Mouse (Mus musculus) MEL (cell line): ENCODE measurements at regions not wholly inside any gene's neighbourhood (a gene's known extent, or its start where the extent isn't known, plus 50 kb on each side); places are given as distances from the start of the nearest gene placed in this dataset.

Experiments used
- DNase-seq: peaks from one replicate; pipeline ENCODE4 v3.0.0; 2011; ENCODE audit warnings: low read depth, low spot score
- H3K27ac ChIP-seq: 2 replicates; pipeline ENCODE4 v1.5.1; 2012; ENCODE audit warnings: low read depth, mild to moderate bottlenecking, control low read depth, low read length, moderate library complexity; ENCODE audit not compliant: control insufficient read depth
- H3K27me3 ChIP-seq, 2 experiments: fragments of 150-350 bp in 1 of 2; sonication (generic) in 1 of 2; 2 replicates each; pipeline ENCODE4 v1.6.1; 2012; ENCODE audit warnings: low read length in 2 of 2, mild to moderate bottlenecking in 2 of 2, improper control_type of control experiment in 1 of 2, moderate library complexity in 1 of 2; ENCODE audit not compliant: insufficient read depth in 2 of 2, control insufficient read depth in 1 of 2
- H3K36me3 ChIP-seq, 2 experiments: 2 replicates each; pipeline ENCODE4 v1.6.1; 2012 to 2014; ENCODE audit warnings: low read length in 2 of 2, improper control_type of control experiment in 1 of 2, inconsistent platforms in 1 of 2, mild to moderate bottlenecking in 1 of 2; ENCODE audit not compliant: insufficient read depth in 2 of 2, control insufficient read depth in 1 of 2
- H3K4me1 ChIP-seq, 2 experiments: fragments of 150-350 bp in 1 of 2; sonication (generic) in 1 of 2; 2 replicates each; pipeline ENCODE4 v1.6.1; 2012; ENCODE audit warnings: low read length in 2 of 2, improper control_type of control experiment in 1 of 2, mild to moderate bottlenecking in 1 of 2; ENCODE audit not compliant: insufficient read depth in 2 of 2, control insufficient read depth in 1 of 2
- H3K4me3 ChIP-seq, 2 experiments: fragments of 150-350 bp in 1 of 2; sonication (generic) in 1 of 2; 2 replicates each; pipeline ENCODE4 v1.5.1; 2012; ENCODE audit warnings: low read depth in 2 of 2, low read length in 2 of 2, mild to moderate bottlenecking in 2 of 2, moderate library complexity in 2 of 2, control low read depth in 1 of 2, improper control_type of control experiment in 1 of 2; ENCODE audit not compliant: control insufficient read depth in 1 of 2, insufficient read depth in 1 of 2
- H3K79me2 ChIP-seq: 2 replicates; pipeline ENCODE4 v1.6.1; 2012; ENCODE audit warnings: mild to moderate bottlenecking, low read length, moderate library complexity; ENCODE audit not compliant: control insufficient read depth, poor library complexity, insufficient read depth
- H3K9ac ChIP-seq: 2 replicates; pipeline ENCODE4 v1.6.1; 2012; ENCODE audit warnings: low read depth, mild to moderate bottlenecking, control low read depth, low read length, moderate library complexity; ENCODE audit not compliant: control insufficient read depth, poor library complexity, severe bottlenecking
- H3K9me3 ChIP-seq: fragments of 150-350 bp; sonication (generic); replicated peaks from 2 replicates; pipeline ENCODE4 v1.6.1; 2012; ENCODE audit warnings: mild to moderate bottlenecking, low read length, improper control_type of control experiment, moderate library complexity; ENCODE audit not compliant: insufficient read depth
- CHD1 ChIP-seq: IDR thresholded peaks from 2 replicates; pipeline ENCODE4 v1.6.1; 2012; ENCODE audit warnings: low read depth, mild to moderate bottlenecking, inconsistent platforms, low read length, improper control_type of control experiment
- CHD2 ChIP-seq: IDR thresholded peaks from 2 replicates; pipeline ENCODE4 v1.6.1; 2011; ENCODE audit warnings: low read length, improper control_type of control experiment
- CTCF ChIP-seq, 3 experiments: IDR thresholded peaks in 2 of 3; conservative IDR thresholded peaks in 1 of 3; 2 replicates each; pipeline ENCODE4 v1.5.1; 2011 to 2012; ENCODE audit warnings: low read length in 3 of 3, low read depth in 2 of 3, mild to moderate bottlenecking in 2 of 3, improper control_type of control experiment in 1 of 3, inconsistent platforms in 1 of 3, mixed read lengths in 1 of 3, moderate library complexity in 1 of 3; ENCODE audit not compliant: control insufficient read depth in 1 of 3, insufficient read depth in 1 of 3, poor library complexity in 1 of 3, severe bottlenecking in 1 of 3
- E2F4 ChIP-seq: IDR thresholded peaks from 2 replicates; pipeline ENCODE4 v1.6.1; 2011; ENCODE audit warnings: low read depth, low read length, improper control_type of control experiment, borderline replicate concordance
- GABPA ChIP-seq: IDR thresholded peaks from 2 replicates; pipeline ENCODE4 v1.6.1; 2012; ENCODE audit warnings: low read depth, mild to moderate bottlenecking, inconsistent platforms, low read length, improper control_type of control experiment, moderate library complexity
- GATA1 ChIP-seq: IDR thresholded peaks from 2 replicates; pipeline ENCODE4 v1.6.1; 2011; ENCODE audit warnings: low read depth, low read length, improper control_type of control experiment
- HCFC1 ChIP-seq: IDR thresholded peaks from 2 replicates; pipeline ENCODE4 v1.6.1; 2012; ENCODE audit warnings: low read depth, mild to moderate bottlenecking, inconsistent platforms, low read length, improper control_type of control experiment, moderate library complexity
- KAT2A ChIP-seq: conservative IDR thresholded peaks from 2 replicates; pipeline ENCODE4 v1.6.1; 2012; ENCODE audit warnings: low read depth, low read length, improper control_type of control experiment, inconsistent platforms
- MAX ChIP-seq: IDR thresholded peaks from 2 replicates; pipeline ENCODE4 v1.6.1; 2011; ENCODE audit warnings: low read length, improper control_type of control experiment
- MAZ ChIP-seq: IDR thresholded peaks from 2 replicates; pipeline ENCODE4 v1.6.1; 2012; ENCODE audit warnings: low read depth, mild to moderate bottlenecking, inconsistent platforms, low read length, improper control_type of control experiment
- NELFE ChIP-seq: IDR thresholded peaks from 2 replicates; pipeline ENCODE4 v1.6.1; 2011; ENCODE audit warnings: low read depth, low read length, improper control_type of control experiment
- NRF1 ChIP-seq: IDR thresholded peaks from 2 replicates; pipeline ENCODE4 v1.6.1; 2014; ENCODE audit warnings: low read depth, mild to moderate bottlenecking, inconsistent platforms, low read length, improper control_type of control experiment, moderate library complexity; ENCODE audit not compliant: poor library complexity, insufficient read depth, severe bottlenecking
- POLR2A ChIP-seq, 2 experiments: IDR thresholded peaks; 2 replicates each; pipeline ENCODE4 v1.6.1; 2011 to 2012; ENCODE audit warnings: low read length in 2 of 2, mild to moderate bottlenecking in 2 of 2, control low read depth in 1 of 2, improper control_type of control experiment in 1 of 2, low read depth in 1 of 2, moderate library complexity in 1 of 2; ENCODE audit not compliant: control insufficient read depth in 1 of 2, insufficient read depth in 1 of 2, poor library complexity in 1 of 2
- POLR2AphosphoS2 ChIP-seq: IDR thresholded peaks from 2 replicates; pipeline ENCODE4 v1.6.1; 2011; ENCODE audit warnings: low read length, improper control_type of control experiment
- POLR2AphosphoS5 ChIP-seq: IDR thresholded peaks from 2 replicates; pipeline ENCODE4 v1.6.1; 2012; ENCODE audit warnings: low read depth, borderline replicate concordance, mild to moderate bottlenecking, inconsistent platforms, low read length, moderate library complexity, mixed read lengths
- RAD21 ChIP-seq: IDR thresholded peaks from 2 replicates; pipeline ENCODE4 v1.6.1; 2011; ENCODE audit warnings: mild to moderate bottlenecking, low read depth, low read length, improper control_type of control experiment
- RCOR1 ChIP-seq: IDR thresholded peaks from 2 replicates; pipeline ENCODE4 v1.6.1; 2012; ENCODE audit warnings: low read depth, mild to moderate bottlenecking, inconsistent platforms, low read length, improper control_type of control experiment
- SIN3A ChIP-seq: IDR thresholded peaks from 2 replicates; pipeline ENCODE4 v1.6.1; 2012; ENCODE audit warnings: low read length, improper control_type of control experiment, inconsistent platforms
- TBP ChIP-seq: IDR thresholded peaks from 2 replicates; pipeline ENCODE4 v1.8.0; 2011; ENCODE audit warnings: low read depth, low read length, improper control_type of control experiment
- TCF12 ChIP-seq: IDR thresholded peaks from 2 replicates; pipeline ENCODE4 v1.6.1; 2014; ENCODE audit warnings: low read depth, mild to moderate bottlenecking, inconsistent platforms, low read length, improper control_type of control experiment, moderate library complexity
- USF1 ChIP-seq: IDR thresholded peaks from 2 replicates; pipeline ENCODE4 v1.6.1; 2014; ENCODE audit warnings: low read depth, mild to moderate bottlenecking, inconsistent platforms, low read length, improper control_type of control experiment, moderate library complexity
- USF2 ChIP-seq, 2 experiments: IDR thresholded peaks; 2 replicates each; pipeline ENCODE4 v1.6.1; 2011 to 2012; ENCODE audit warnings: improper control_type of control experiment in 2 of 2, low read length in 2 of 2, borderline replicate concordance in 1 of 2, inconsistent platforms in 1 of 2, low read depth in 1 of 2, mild to moderate bottlenecking in 1 of 2; ENCODE audit not compliant: insufficient read depth in 1 of 2
- ZC3H11A ChIP-seq: IDR thresholded peaks from 2 replicates; pipeline ENCODE4 v1.6.1; 2012; ENCODE audit warnings: low read depth, mild to moderate bottlenecking, inconsistent platforms, low read length, improper control_type of control experiment
- ZNF384 ChIP-seq: IDR thresholded peaks from 2 replicates; pipeline ENCODE4 v1.6.1; 2012; ENCODE audit warnings: low read depth, mild to moderate bottlenecking, inconsistent platforms, low read length, improper control_type of control experiment

GRCm38 (mm10) chr8:17767441-17768007 lies 1210.5 kb downstream of the Defb40 start:
- Histone ChIP-seq H3K9me3 (no peaks in the 10 kb centered on the region), H3K27ac (no peak overlapping the region), H3K9ac (no peak overlapping the region), H3K27me3 (no peaks in the 10 kb centered on the region), H3K4me3 (no peak overlapping the region), H3K36me3 (no peaks in the 10 kb centered on the region), H3K79me2 (no peaks in the 10 kb centered on the region), H3K4me1 (no peaks in the 10 kb centered on the region)
- TF ChIP-seq NELFE (no peak), HCFC1 (no peak), RAD21 (no peak)
- no peak for DNase-seq

GRCm38 (mm10) chr8:17724672-17725071 lies 1253.4 kb downstream of the Defb40 start:
- no peak for TF ChIP-seq USF1
- no peak for TF ChIP-seq HCFC1
- no peak for TF ChIP-seq CTCF (IDR thresholded peaks at IDR 0.05 in 2 of 3, conservative IDR thresholded peaks at IDR 0.05 in 1 of 3; ENCODE audit: control insufficient read depth in 1 of 3, insufficient read depth in 1 of 3, low read depth in 2 of 3, low read length in 3 of 3, poor library complexity in 1 of 3, severe bottlenecking in 1 of 3)
- TF ChIP-seq NRF1: no peak
- TF ChIP-seq POLR2AphosphoS5: no peak
- TF ChIP-seq, all 39 proteins: peak for 0
- Histone ChIP-seq H3K27ac (no peak overlapping the region), H3K4me1 (no peaks in the 10 kb centered on the region), H3K36me3 (no peaks in the 10 kb centered on the region), H3K27me3 (no peaks in the 10 kb centered on the region), H3K9ac (no peak overlapping the region), H3K4me3 (no peak overlapping the region), H3K79me2 (no peaks in the 10 kb centered on the region), H3K9me3 (no peaks in the 10 kb centered on the region)
- DNase-seq: no peak

GRCm38 (mm10) chr8:17709162-17709561 lies 1268.9 kb downstream of the Defb40 start:
- no peaks in the 10 kb centered on the region for H3K36me3 ChIP-seq
- TF ChIP-seq KAT2A (no peak), SIN3A (no peak), GATA1 (no peak), POLR2AphosphoS2 (no peak), USF2 (IDR thresholded peaks at IDR 0.05; ENCODE audit: borderline replicate concordance in 1 of 2, insufficient read depth in 1 of 2, low read depth in 1 of 2, low read length in 2 of 2) (no peak), ZNF384 (no peak), RAD21 (no peak), E2F4 (no peak), MAZ (no peak), POLR2A (IDR thresholded peaks at IDR 0.05; ENCODE audit: control insufficient read depth in 1 of 2, insufficient read depth in 1 of 2, low read depth in 1 of 2, low read length in 2 of 2, poor library complexity in 1 of 2) (no peak), GABPA (no peak), MAX (no peak), RCOR1 (no peak), CHD1 (no peak), TBP (no peak), TCF12 (no peak), ZC3H11A (no peak), CHD2 (no peak)
- DNase-seq: no peak
- H3K27me3 ChIP-seq: no peaks in the 10 kb centered on the region
- H3K4me1 ChIP-seq: no peaks in the 10 kb centered on the region
- no peak overlapping the region for H3K4me3 ChIP-seq
- no peaks in the 10 kb centered on the region for H3K9me3 ChIP-seq
- no peak overlapping the region for H3K9ac ChIP-seq
- no peaks in the 10 kb centered on the region for H3K79me2 ChIP-seq
- no peak overlapping the region for H3K27ac ChIP-seq
